Comparison of ENCODE assay signal across 29 mouse cellular contexts in genomic region chr4:67273553-67273952, GRCm38 (mm10).
"Had no signal": no experiment of that assay in that cellular context is flagged by ENCODE, and none has a peak within 500 bp of the region (broad histone marks: within the 10 kb centered on the region; RNA-seq: fewer than 3 reads in every experiment).

No protein-coding gene starts in this region.

- H3K27ac ChIP-seq: embryonic facial prominence, embryonic 10.5 days; embryonic facial prominence, embryonic 12.5 days; embryonic facial prominence, embryonic 13.5 days; embryonic facial prominence, embryonic 15.5 days; forebrain, embryonic 10.5 days; forebrain, embryonic 12.5 days; forebrain, embryonic 13.5 days; forebrain, embryonic 15.5 days; gastrocnemius, adult 2 months; heart, adult 2 months had no signal

- H3K36me3 ChIP-seq: embryonic facial prominence, embryonic 10.5 days; embryonic facial prominence, embryonic 12.5 days; embryonic facial prominence, embryonic 13.5 days; embryonic facial prominence, embryonic 15.5 days; forebrain, embryonic 10.5 days; forebrain, embryonic 12.5 days; forebrain, embryonic 15.5 days had no signal

- H3K27me3 ChIP-seq: embryonic facial prominence, embryonic 12.5 days; embryonic facial prominence, embryonic 13.5 days; embryonic facial prominence, embryonic 15.5 days; forebrain, embryonic 12.5 days; forebrain, embryonic 13.5 days; forebrain, embryonic 15.5 days had no signal

- H3K4me3 ChIP-seq: embryonic facial prominence, embryonic 10.5 days; embryonic facial prominence, embryonic 12.5 days; embryonic facial prominence, embryonic 13.5 days; embryonic facial prominence, embryonic 15.5 days; erythroblast, embryonic 14.5 days; forebrain, embryonic 10.5 days; forebrain, embryonic 12.5 days; forebrain, embryonic 13.5 days; forebrain, embryonic 15.5 days; gastrocnemius, adult 2 months; heart, adult 2 months had no signal

- H3K9ac ChIP-seq: embryonic facial prominence, embryonic 12.5 days; embryonic facial prominence, embryonic 13.5 days; embryonic facial prominence, embryonic 15.5 days; forebrain, embryonic 12.5 days; forebrain, embryonic 13.5 days; forebrain, embryonic 15.5 days; forebrain, postnatal 0 days had no signal

- DNase-seq: cerebellum, adult 2 months; cerebellum, adult 8-10 months; cerebellum, adult 9-10 months; cerebellum, adult 9-11 months; cerebellum, postnatal 10 days; cerebellum, postnatal 14 days; cerebellum, postnatal 25 days; cerebellum, postnatal 36 days; embryo, embryonic 11 days; forebrain, postnatal 0 days; gastrocnemius, adult 2 months; gastrocnemius, postnatal 10 days; gastrocnemius, postnatal 14 days; gastrocnemius, postnatal 25 days; gastrocnemius, postnatal 36 days; heart, adult 11 months; heart, adult 18-20 months; heart, adult 2 months had no signal

- H3K4me1 ChIP-seq: embryonic facial prominence, embryonic 10.5 days; embryonic facial prominence, embryonic 12.5 days; embryonic facial prominence, embryonic 13.5 days; embryonic facial prominence, embryonic 15.5 days; forebrain, embryonic 10.5 days; forebrain, embryonic 12.5 days; forebrain, embryonic 13.5 days; forebrain, embryonic 15.5 days had no signal

- H3K9me3 ChIP-seq: embryonic facial prominence, embryonic 10.5 days; embryonic facial prominence, embryonic 12.5 days; embryonic facial prominence, embryonic 13.5 days; embryonic facial prominence, embryonic 15.5 days; forebrain, embryonic 10.5 days; forebrain, embryonic 12.5 days; forebrain, embryonic 13.5 days; forebrain, embryonic 15.5 days had no signal

- H3K4me2 ChIP-seq: embryonic facial prominence, embryonic 12.5 days; embryonic facial prominence, embryonic 13.5 days; embryonic facial prominence, embryonic 15.5 days; forebrain, embryonic 12.5 days; forebrain, embryonic 13.5 days; forebrain, embryonic 15.5 days had no signal

- ATAC-seq: forebrain, embryonic 13.5 days; forebrain, embryonic 14.5 days; forebrain, embryonic 15.5 days; forebrain, embryonic 16.5 days; forebrain, postnatal 0 days had no signal
